Mouse (Mus musculus) limb, embryonic 11.5 days (tissue): ENCODE measurements at regions not wholly inside any gene's neighbourhood (a gene's known extent, or its start where the extent isn't known, plus 50 kb on each side); places are given as distances from the start of the nearest gene placed in this dataset.

Experiments used
- ATAC-seq: fragments of 200-750 bp; cut with Nextera tagmentation; 2 replicates; pipeline ENCODE4 v1.8.0; 2017; ENCODE audit warnings: low read depth; ENCODE audit not compliant: insufficient number of reproducible peaks, low FRiP score, low TSS enrichment
- DNase-seq: peaks from one replicate; pipeline ENCODE4 v3.0.0-alpha.2; 2015; ENCODE audit warnings: low spot score
- H3K27ac ChIP-seq: fragments of 300-500 bp; sonication (generic); replicated peaks from 2 replicates; pipeline ENCODE4 v1.5.1; 2014; ENCODE audit warnings: low read depth, mild to moderate bottlenecking, low read length
- H3K27me3 ChIP-seq: fragments of 300-500 bp; sonication (generic); 2 replicates; pipeline ENCODE4 v1.6.1; 2014; ENCODE audit warnings: mild to moderate bottlenecking, low read length, mixed read lengths; ENCODE audit not compliant: control insufficient read depth, insufficient read depth
- H3K36me3 ChIP-seq: fragments of 300-500 bp; sonication (generic); 2 replicates; pipeline ENCODE4 v1.6.1; 2014; ENCODE audit warnings: mild to moderate bottlenecking, low read length, moderate library complexity, mixed read lengths; ENCODE audit not compliant: control insufficient read depth, insufficient read depth
- H3K4me1 ChIP-seq: fragments of 300-500 bp; sonication (generic); 2 replicates; pipeline ENCODE4 v1.6.1; 2014; ENCODE audit warnings: low read length, mixed read lengths; ENCODE audit not compliant: control insufficient read depth, insufficient read depth
- H3K4me2 ChIP-seq: fragments of 300-500 bp; sonication (generic); 2 replicates; pipeline ENCODE4 v1.6.1; 2014; ENCODE audit warnings: low read depth, mild to moderate bottlenecking, moderate library complexity; ENCODE audit not compliant: severe bottlenecking
- H3K4me3 ChIP-seq: fragments of 300-500 bp; sonication (generic); 2 replicates; pipeline ENCODE4 v1.5.1; 2014; ENCODE audit warnings: low read depth, low read length
- H3K9ac ChIP-seq: fragments of 300-500 bp; sonication (generic); 2 replicates; pipeline ENCODE4 v1.6.1; 2014; ENCODE audit warnings: mild to moderate bottlenecking, low read length
- H3K9me3 ChIP-seq: fragments of 300-500 bp; sonication (generic); 2 replicates; pipeline ENCODE4 v1.6.1; 2016; ENCODE audit warnings: low read length; ENCODE audit not compliant: control insufficient read depth
- WGBS: fragments of 180-500 bp; shearing (Covaris S2); extraction: QIAGEN DNeasy Blood & Tissue Kit; methylation state at CpG from one replicate; pipeline ENCODE4 v1.1.7; 2014; 5-methylcytosine and 5-hydroxymethylcytosine counted together

GRCm38 (mm10) chr13:3476884-3477283 is 61.0 kb upstream of the Gdi2 start:
- no peak for DNase-seq
- Histone ChIP-seq H3K4me3 (no peak overlapping the region), H3K9ac (no peak overlapping the region), H3K36me3 (no peaks in the 10 kb centered on the region), H3K27ac (no peak overlapping the region), H3K4me1 (peaks cover 2% of the 10 kb centered on the region; the same call in 1 of the 2 replicates), H3K4me2 (no peak overlapping the region), H3K9me3 (no peaks in the 10 kb centered on the region), H3K27me3 (no peaks in the 10 kb centered on the region)
- no peak for ATAC-seq

- Histone ChIP-seq H3K27me3 (no peaks in the 10 kb centered on the region), H3K4me3 (peak overlapping the region; percentile 68), H3K9me3 (no peaks in the 10 kb centered on the region), H3K27ac (no peak overlapping the region), H3K9ac (peak overlapping the region; percentile 65), H3K4me2 (peak overlapping the region; percentile 73), H3K4me1 (peaks cover 2% of the 10 kb centered on the region; the same call in 1 of the 2 replicates), H3K36me3 (no peaks in the 10 kb centered on the region)
- 2% methylated on average over 41 of the region's 45 CpGs for WGBS
- ATAC-seq (peak; percentile 96), DNase-seq (peak; percentile 90)
Observed at GRCm38 (mm10) chr13:3477997-3478728, 59.7 kb upstream of the Gdi2 start.
